Mouse (Mus musculus) ES-E14 (cell line): ENCODE measurements around the gene Slc5a2. TPM values are rescaled to one million over a fixed set of nuclear protein-coding genes. Genes with fewer than 3 reads are reported as not detected.

ENCODE experiments used
- DNase-seq: peaks from one replicate; pipeline ENCODE4 v3.0.0-alpha.2; 2013; ENCODE audit warnings: low read depth, low spot score
- H3K27ac ChIP-seq: 2 replicates; pipeline ENCODE4 v1.5.1; 2012; ENCODE audit warnings: low read depth, mild to moderate bottlenecking, low read length, moderate library complexity, mixed read lengths; ENCODE audit not compliant: poor library complexity, insufficient read depth, severe bottlenecking
- H3K36me3 ChIP-seq: 2 replicates; pipeline ENCODE4 v1.6.1; 2012; ENCODE audit warnings: mild to moderate bottlenecking, low read length, moderate library complexity, mixed read lengths; ENCODE audit not compliant: control insufficient read depth, poor library complexity, insufficient read depth, severe bottlenecking
- H3K4me1 ChIP-seq, 2 experiments: fragments of 150-350 bp in 1 of 2; sonication (generic) in 1 of 2; 2 replicates each; pipeline ENCODE4 v1.6.1; 2012; ENCODE audit warnings: low read length in 2 of 2, mild to moderate bottlenecking in 1 of 2, mixed read lengths in 1 of 2; ENCODE audit not compliant: control insufficient read depth in 2 of 2, insufficient read depth in 2 of 2, poor library complexity in 1 of 2
- H3K4me3 ChIP-seq, 2 experiments: fragments of 150-350 bp in 1 of 2; sonication (generic) in 1 of 2; 2 replicates each; pipeline ENCODE4 v1.5.1; 2012; ENCODE audit warnings: low read length in 2 of 2, low read depth in 1 of 2, mild to moderate bottlenecking in 1 of 2, mixed read lengths in 1 of 2; ENCODE audit not compliant: insufficient read depth in 1 of 2, poor library complexity in 1 of 2, severe bottlenecking in 1 of 2
- H3K9ac ChIP-seq: 2 replicates; pipeline ENCODE4 v1.6.1; 2012; ENCODE audit warnings: low read depth, mild to moderate bottlenecking, low read length, mixed read lengths; ENCODE audit not compliant: poor library complexity, insufficient read depth, severe bottlenecking
- H3K9me3 ChIP-seq: fragments of 150-350 bp; sonication (generic); 2 replicates; pipeline ENCODE4 v1.6.1; 2012; ENCODE audit warnings: low read depth, mild to moderate bottlenecking, low read length; ENCODE audit not compliant: control insufficient read depth, insufficient read depth
- CHD2 ChIP-seq: IDR thresholded peaks from 2 replicates; pipeline ENCODE4 v1.6.1; 2014; ENCODE audit warnings: mild to moderate bottlenecking, low read depth, low read length, inconsistent platforms
- HCFC1 ChIP-seq: IDR thresholded peaks from 2 replicates; pipeline ENCODE4 v1.6.1; 2012; ENCODE audit warnings: low read length, inconsistent platforms, borderline replicate concordance; ENCODE audit not compliant: insufficient read depth
- MAFK ChIP-seq: IDR thresholded peaks from 2 replicates; pipeline ENCODE4 v1.6.1; 2014; ENCODE audit warnings: mild to moderate bottlenecking, low read depth, low read length, inconsistent platforms; ENCODE audit not compliant: insufficient read depth
- ZC3H11A ChIP-seq: IDR thresholded peaks from 2 replicates; pipeline ENCODE4 v1.6.1; 2012; ENCODE audit warnings: low read depth, mild to moderate bottlenecking, inconsistent platforms, low read length, borderline replicate concordance
- ZNF384 ChIP-seq: IDR thresholded peaks from 2 replicates; pipeline ENCODE4 v1.6.1; 2012; ENCODE audit warnings: low read depth, low read length, inconsistent platforms
- in situ Hi-C, 2 experiments: fragments of 600-800 bp; cut with MboI; formaldehyde crosslinking; loops; one replicate each; pipeline ENCODE4 v1.15.1; 2025; ENCODE audit warnings: low sequenced_read_pairs in 2 of 2, inconsistent platforms in 1 of 2; ENCODE audit not compliant: unreplicated experiment in 2 of 2
- total RNA-seq: library from RNA; depleted of rRNA; stranded (reverse); fragments of 300-350 nt; gene quantifications from 2 replicates; pipeline ENCODE4 v1.2.3, GENCODE M21; 2012; rRNA removed

Gene Slc5a2
- 0.49 and 0.53 TPM in 2 replicates for total RNA-seq

- Histone ChIP-seq H3K36me3 (no peaks in the 10 kb centered on the region), H3K9me3 (no peaks in the 10 kb centered on the region), H3K4me3 (no peak within 1 kb of the TSS), H3K9ac (no peak within 1 kb of the TSS), H3K4me1 (peaks cover 0 to 12% of the 10 kb centered on the region in 2 experiments; a peak in 1 of 4 replicates), H3K27ac (no peak within 1 kb of the TSS)
- in situ Hi-C loops: no loop called here
- TF ChIP-seq MAFK (no peak), ZNF384 (no peak), HCFC1 (no peak), CHD2 (no peak)
- DNase-seq: no peak
These were observed at the start of gene Slc5a2 for GRCm38 (mm10) chr7:128265411-128265810. Gene Slc5a2 (plus strand): TSS chr7:128265657.

GRCm38 (mm10) chr7:128219952-128220351 is 45.5 kb upstream of the Slc5a2 start:
- Histone ChIP-seq H3K4me3 (no peak overlapping the region), H3K9ac (no peak overlapping the region), H3K27ac (no peak overlapping the region), H3K9me3 (no peaks in the 10 kb centered on the region), H3K4me1 (no peaks in the 10 kb centered on the region), H3K36me3 (no peaks in the 10 kb centered on the region; the same call in 1 of the 2 replicates)
- in situ Hi-C loops: loop anchor here in 1 of 2 experiments (25.0 kb wide), 1 partner anchor 208 kb away; the partner anchor contains the start of gene Trim72
- TF ChIP-seq ZNF384: no peak
- no peak for TF ChIP-seq HCFC1
- no peak for TF ChIP-seq ZC3H11A
- TF ChIP-seq CHD2: no peak
- TF ChIP-seq MAFK: no peak
- no peak for DNase-seq

GRCm38 (mm10) chr7:128220936-128221335 is 44.5 kb upstream of the Slc5a2 start:
- H3K4me3 ChIP-seq: no peak overlapping the region
- in situ Hi-C loops: loop anchor here in 1 of 2 experiments (25.0 kb wide), 1 partner anchor 209 kb away; the partner anchor contains the start of gene Trim72
- no peak overlapping the region for H3K27ac ChIP-seq
- DNase-seq: no peak
- no peak overlapping the region for H3K9ac ChIP-seq
- no peaks in the 10 kb centered on the region for H3K9me3 ChIP-seq
- no peaks in the 10 kb centered on the region for H3K4me1 ChIP-seq
- H3K36me3 ChIP-seq: no peaks in the 10 kb centered on the region; the same call in 1 of the 2 replicates
- TF ChIP-seq CHD2: no peak
- no peak for TF ChIP-seq ZC3H11A
- TF ChIP-seq MAFK: no peak
- TF ChIP-seq HCFC1: no peak
- no peak for TF ChIP-seq ZNF384

- no peak overlapping the region for H3K27ac ChIP-seq
- H3K4me1 ChIP-seq: no peaks in the 10 kb centered on the region
- TF ChIP-seq ZC3H11A (no peak), MAFK (no peak), CHD2 (no peak), ZNF384 (no peak), HCFC1 (no peak)
- in situ Hi-C loops: no loop called here
- DNase-seq: peak; percentile 66
- no peak overlapping the region for H3K9ac ChIP-seq
- no peaks in the 10 kb centered on the region for H3K9me3 ChIP-seq
- no peaks in the 10 kb centered on the region for H3K36me3 ChIP-seq
- H3K4me3 ChIP-seq: no peak overlapping the region
These were observed 33.7 kb upstream of the Slc5a2 start for GRCm38 (mm10) chr7:128231741-128232140.
